Mouse (Mus musculus): ENCODE data around the gene Dock11.

- TF ChIP-seq TAL1 (IDR thresholded peaks at IDR 0.05; ENCODE audit: low read length) (no peak), GATA1 (IDR thresholded peaks at IDR 0.05; ENCODE audit: low read length) (no peak)
Measured at GRCm38 (mm10) chrX:36034045-36034444, 145.4 kb downstream of the Dock11 start.
